Mouse (Mus musculus): Measurements from ENCODE around the gene Trim12c.
"Not testable (repeated sequence)": the region's sequence is repeated elsewhere in the genome, so short reads cannot be mapped to it uniquely, and the experiment has no call there.

Trim12c gene

DNA sequence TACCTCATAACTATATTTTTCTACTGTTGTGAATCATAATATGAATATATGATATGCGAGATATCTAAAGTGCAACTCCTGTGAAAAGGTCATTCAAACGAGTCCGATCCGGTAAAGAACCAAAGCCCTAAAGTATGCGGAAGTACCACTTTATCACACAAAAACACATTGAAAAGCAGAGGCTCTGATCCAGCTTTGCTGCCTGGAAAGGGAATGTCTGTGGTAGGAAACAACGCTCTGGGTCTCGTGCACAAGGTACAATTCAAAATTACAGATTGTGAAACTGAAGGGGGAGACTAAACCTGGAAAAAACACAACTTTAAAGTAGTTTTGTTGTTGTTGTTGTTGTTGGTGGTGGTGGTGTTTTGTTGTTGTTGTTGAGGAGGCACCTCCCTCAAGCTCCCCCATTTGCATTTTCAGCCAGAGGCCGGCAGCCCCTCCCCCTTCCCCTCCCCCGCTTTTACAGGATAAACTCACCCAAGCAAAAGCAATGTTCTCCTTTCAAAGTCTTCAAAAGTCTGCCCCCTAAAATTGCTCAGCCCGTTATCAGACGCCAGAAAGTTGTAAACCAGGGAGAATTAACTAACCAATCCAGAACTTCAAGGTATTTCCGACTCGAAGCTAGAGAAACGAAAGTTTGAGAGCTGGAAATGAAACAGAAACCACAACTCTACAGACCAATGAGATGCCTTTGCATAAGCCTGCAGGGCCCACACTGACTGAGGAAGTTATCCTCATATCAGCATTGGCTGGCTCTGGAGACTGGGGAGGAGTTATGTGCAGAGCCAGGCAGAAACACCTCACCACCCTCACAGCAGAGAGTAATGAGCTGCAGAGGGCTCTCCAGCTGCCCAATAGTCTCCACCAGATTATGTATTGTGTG is at the start of gene Trim12c:
Gene Trim12c, minus strand, starts transcription at position 646 of the 883 bp plus-strand sequence.
- Histone ChIP-seq H3K27me3 (ENCODE audit: control insufficient read depth, insufficient read depth, low read length, poor library complexity, severe bottlenecking) (no peaks in the 10 kb centered on the region), H3K36me3 (ENCODE audit: control insufficient read depth, insufficient read depth, low read length, poor library complexity, severe bottlenecking) (0 out of 2 replicates have a peak, but pooled peaks cover 1% of the 10 kb centered on the region)
- peak; percentile 89 for DNase-seq (ENCODE audit: low read depth, low spot score)

DNA sequence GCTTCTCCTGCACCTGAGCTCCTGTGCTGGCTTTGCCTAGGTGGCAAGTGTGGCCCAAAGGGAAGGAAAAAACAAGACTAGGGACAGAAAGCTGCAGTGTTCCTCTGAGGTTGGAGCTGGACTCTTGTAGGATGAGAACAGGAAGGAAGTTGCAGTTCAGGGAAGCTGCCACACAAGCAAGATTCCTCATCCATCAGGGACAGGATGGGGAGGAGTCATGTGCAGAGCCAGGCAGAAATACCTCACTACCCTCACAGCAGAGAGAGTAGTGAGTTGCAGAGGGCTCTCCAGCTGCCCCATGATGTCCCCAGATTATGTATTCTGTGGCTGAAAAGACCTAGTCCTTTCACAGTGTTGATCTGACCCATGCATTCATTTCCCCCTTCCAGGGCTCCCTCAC is 48.0 kb upstream of the Trim12c start:
- H3K36me3 ChIP-seq (ENCODE audit: control insufficient read depth, insufficient read depth, low read length, poor library complexity, severe bottlenecking) = no peaks in the 10 kb centered on the region
- DNase-seq (ENCODE audit: low read depth, low spot score) = no peak
- H3K27me3 ChIP-seq (ENCODE audit: control insufficient read depth, insufficient read depth, low read length, poor library complexity, severe bottlenecking) = no peaks in the 10 kb centered on the region

DNA sequence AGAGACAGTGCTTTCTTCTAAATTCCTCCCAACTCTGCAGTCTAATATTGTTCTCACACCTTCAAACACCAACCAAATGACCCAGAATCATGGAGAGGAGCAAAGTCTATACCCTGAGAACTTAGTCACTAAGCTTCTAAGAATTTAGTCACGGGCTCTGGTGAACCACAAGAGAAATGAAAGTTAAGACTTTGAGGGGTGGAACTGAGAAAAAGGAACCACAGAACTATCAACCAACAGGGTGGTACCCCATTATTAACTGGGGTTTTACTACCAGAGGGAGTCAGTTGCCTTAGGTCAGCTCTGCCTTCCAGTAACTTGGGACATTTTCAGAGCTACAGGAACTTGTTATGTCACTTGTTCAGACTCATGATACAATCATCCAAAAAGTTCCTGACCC is 47.5 kb upstream of the Trim12c start, which contains the start of gene Trim30c:
Gene Trim30c, minus strand, starts transcription at position 140 of the 400 bp plus-strand sequence.
- H3K36me3 ChIP-seq (ENCODE audit: control insufficient read depth, insufficient read depth, low read length, poor library complexity, severe bottlenecking) = no peaks in the 10 kb centered on the region
- peak; percentile 40 for DNase-seq (ENCODE audit: low read depth, low spot score)

DNA sequence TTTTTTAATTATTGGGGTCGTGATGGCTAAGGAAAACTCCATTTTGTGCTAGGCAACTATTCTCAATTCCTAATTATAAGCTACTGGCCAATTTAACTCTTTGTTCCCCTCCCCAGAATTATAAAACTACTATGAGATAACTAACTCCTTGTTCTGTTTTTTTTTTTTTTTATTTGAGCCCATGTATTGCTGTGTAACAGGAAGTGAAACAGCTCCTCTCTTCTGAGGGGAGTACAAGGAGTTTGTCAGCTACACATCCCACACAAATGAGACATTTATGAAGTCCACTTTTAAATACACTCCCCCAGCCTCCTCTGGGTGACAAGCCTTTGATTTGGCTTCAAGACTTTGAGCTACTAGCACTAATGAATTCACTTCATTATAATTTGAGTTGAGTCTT is 45.3 kb upstream of the Trim12c start:
- Histone ChIP-seq H3K27me3 (ENCODE audit: control insufficient read depth, insufficient read depth, low read length, poor library complexity, severe bottlenecking) (no peaks in the 10 kb centered on the region), H3K36me3 (ENCODE audit: control insufficient read depth, insufficient read depth, low read length, poor library complexity, severe bottlenecking) (no peaks in the 10 kb centered on the region)
- peak; percentile 51 for DNase-seq (ENCODE audit: low read depth, low spot score)

More for the DNA sequence above, 47.5 kb upstream of the Trim12c start, which contains the start of gene Trim30c:
- no peaks in the 10 kb centered on the region for H3K27me3 ChIP-seq (ENCODE audit: control insufficient read depth, insufficient read depth, low read length, poor library complexity, severe bottlenecking)

DNA sequence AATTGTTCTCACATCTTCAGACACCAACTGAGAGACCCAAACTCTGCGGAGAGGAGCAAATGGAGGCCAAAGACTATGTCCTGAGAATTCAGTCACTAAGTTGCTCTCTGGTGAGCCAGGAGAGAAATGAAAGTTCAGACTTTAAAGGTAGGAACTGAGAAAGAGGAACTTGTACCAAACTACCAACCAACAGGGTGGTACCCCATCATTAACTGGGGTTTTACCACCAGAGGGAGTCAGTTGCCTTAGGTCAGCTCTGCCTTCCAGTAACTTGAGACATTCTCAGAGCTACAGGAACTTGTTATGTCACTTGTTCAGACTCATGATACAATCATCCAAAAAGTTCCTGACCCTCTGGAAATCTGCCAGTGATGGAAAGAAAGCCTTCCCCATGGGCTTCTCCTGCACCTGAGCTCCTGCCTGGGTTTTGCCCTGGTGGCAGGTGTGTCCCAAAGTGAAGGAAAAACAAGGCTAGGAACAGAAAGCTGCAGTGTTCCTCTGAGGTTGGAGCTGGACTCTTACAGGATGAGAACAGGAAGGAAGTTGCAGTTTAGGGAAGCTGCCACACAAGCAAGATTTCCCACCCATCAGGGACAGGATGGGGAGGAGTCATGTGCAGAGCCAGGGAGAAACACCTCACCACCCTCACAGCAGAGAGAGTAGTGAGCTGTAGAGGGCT is 16.7 kb upstream of the Trim12c start, which contains the start of gene Trim30b:
Gene Trim30b, minus strand, starts transcription at position 149 of the 679 bp plus-strand sequence.
- Histone ChIP-seq H3K27me3 (ENCODE audit: control insufficient read depth, insufficient read depth, low read length, poor library complexity, severe bottlenecking) (no peaks in the 10 kb centered on the region), H3K36me3 (ENCODE audit: control insufficient read depth, insufficient read depth, low read length, poor library complexity, severe bottlenecking) (peaks cover 3% of the 10 kb centered on the region; the same call in 1 of the 2 replicates)
- peak; percentile 89 for DNase-seq (ENCODE audit: low read depth, low spot score)

DNA sequence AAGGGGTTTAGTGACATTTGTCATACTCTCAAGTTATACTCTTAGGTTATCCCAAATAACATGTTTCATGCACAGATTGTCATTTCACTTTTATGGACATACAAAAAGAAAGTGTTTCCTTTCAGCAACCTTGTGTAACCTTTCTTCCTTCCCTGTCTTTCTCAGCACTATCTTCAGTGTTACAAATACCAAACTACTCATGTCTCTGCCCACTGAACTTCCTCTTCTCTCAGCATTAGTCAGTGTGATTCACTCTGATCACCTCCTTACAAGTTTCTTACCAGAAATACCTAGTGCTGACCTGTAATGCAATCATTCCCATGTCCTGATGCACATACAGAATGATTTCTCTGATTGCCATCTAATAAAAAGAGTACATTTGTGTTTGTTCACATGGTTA is 13.2 kb upstream of the Trim12c start:
- H3K27me3 ChIP-seq (ENCODE audit: control insufficient read depth, insufficient read depth, low read length, poor library complexity, severe bottlenecking) = no peaks in the 10 kb centered on the region
- DNase-seq (ENCODE audit: low read depth, low spot score) = peak; percentile 6
- H3K36me3 ChIP-seq (ENCODE audit: control insufficient read depth, insufficient read depth, low read length, poor library complexity, severe bottlenecking) = peaks cover 8% of the 10 kb centered on the region; the same call in 1 of the 2 replicates

DNA sequence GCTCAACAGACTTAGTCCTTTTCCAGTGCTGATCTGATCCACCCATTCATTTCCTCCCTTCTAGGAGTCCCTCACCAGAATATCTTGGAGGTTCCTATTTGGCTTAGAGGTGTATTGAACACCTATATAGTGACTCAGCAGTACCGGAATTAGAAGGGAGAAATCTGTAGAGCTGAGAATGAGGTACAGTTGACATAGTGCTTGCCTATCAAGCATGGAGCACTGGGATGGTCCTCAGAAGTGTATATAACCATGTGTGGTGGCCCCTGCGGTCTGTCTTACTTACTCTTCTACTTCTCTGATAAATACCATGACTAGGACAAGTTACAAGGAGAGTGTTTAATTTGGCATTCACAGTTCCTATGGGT is 422 bp upstream of the Trim12c start:
- H3K36me3 ChIP-seq (ENCODE audit: control insufficient read depth, insufficient read depth, low read length, poor library complexity, severe bottlenecking) = 0 out of 2 replicates have a peak, but pooled peaks cover 1% of the 10 kb centered on the region
- DNase-seq (ENCODE audit: low read depth, low spot score) = peak; percentile 22
- no peaks in the 10 kb centered on the region for H3K27me3 ChIP-seq (ENCODE audit: control insufficient read depth, insufficient read depth, low read length, poor library complexity, severe bottlenecking)

DNA sequence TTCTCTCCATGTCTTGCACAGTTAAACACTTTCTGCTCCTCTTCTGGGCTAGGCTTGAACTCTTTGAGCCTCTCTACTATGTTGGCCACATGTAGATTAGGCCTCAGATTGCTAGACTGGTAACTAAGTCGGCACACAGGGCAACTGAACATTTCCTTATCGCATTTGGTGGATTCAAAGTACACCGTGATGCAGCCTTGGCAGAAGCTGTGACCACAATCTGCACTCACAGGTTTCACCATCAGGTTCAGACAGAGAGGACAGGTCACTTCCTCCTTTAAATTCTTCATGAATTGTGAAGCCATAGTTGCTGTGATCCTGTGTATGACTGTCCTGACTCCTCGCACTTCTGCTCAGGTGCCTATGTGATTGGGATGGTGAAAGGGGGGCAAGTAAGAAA is 5.1 kb downstream of the Trim12c start:
- H3K36me3 ChIP-seq (ENCODE audit: control insufficient read depth, insufficient read depth, low read length, poor library complexity, severe bottlenecking); H3K27me3 ChIP-seq (ENCODE audit: control insufficient read depth, insufficient read depth, low read length, poor library complexity, severe bottlenecking); DNase-seq (ENCODE audit: low read depth, low spot score): not testable (repeated sequence)

DNA sequence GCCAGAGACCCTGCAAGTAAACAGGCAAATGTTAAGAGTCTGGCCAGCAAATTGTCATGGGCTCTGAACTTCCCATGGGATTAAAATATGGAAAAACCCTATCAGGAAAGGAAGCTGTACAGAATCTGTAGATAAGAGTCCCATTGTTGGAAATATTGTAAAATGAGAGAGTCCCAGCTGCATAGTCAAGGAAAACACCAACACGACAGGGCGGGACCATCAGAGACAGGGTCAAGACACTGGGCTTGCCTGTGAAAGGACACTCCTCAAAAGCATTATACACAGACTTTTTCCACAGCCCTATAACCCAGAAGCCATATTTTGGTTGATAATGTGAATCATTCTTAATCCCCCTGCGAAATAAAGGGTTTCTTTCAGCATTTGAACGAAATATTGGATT is 12.4 kb downstream of the Trim12c start:
- H3K27me3 ChIP-seq (ENCODE audit: control insufficient read depth, insufficient read depth, low read length, poor library complexity, severe bottlenecking); DNase-seq (ENCODE audit: low read depth, low spot score); H3K36me3 ChIP-seq (ENCODE audit: control insufficient read depth, insufficient read depth, low read length, poor library complexity, severe bottlenecking): not testable (repeated sequence)

DNA sequence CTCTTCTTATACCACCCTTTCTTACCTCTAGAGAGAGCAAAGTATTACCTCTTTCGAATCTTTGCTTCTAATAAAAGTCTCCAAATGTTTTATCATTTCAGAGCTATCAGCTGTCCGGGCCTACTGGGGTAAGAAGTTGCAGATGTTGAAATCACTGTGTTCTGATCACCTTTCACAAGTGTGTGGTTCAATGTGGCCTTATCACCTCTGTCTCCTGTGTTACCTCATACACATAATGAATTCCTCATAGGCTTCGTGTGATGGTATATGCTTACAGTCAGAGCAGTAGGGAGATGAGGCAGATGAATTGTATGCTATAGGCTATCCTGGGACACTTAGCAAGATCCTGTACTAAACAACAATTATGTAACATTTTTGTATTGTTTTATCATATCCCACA is 17.6 kb downstream of the Trim12c start:
- not testable (repeated sequence) for H3K27me3 ChIP-seq (ENCODE audit: control insufficient read depth, insufficient read depth, low read length, poor library complexity, severe bottlenecking); DNase-seq (ENCODE audit: low read depth, low spot score)

DNA sequence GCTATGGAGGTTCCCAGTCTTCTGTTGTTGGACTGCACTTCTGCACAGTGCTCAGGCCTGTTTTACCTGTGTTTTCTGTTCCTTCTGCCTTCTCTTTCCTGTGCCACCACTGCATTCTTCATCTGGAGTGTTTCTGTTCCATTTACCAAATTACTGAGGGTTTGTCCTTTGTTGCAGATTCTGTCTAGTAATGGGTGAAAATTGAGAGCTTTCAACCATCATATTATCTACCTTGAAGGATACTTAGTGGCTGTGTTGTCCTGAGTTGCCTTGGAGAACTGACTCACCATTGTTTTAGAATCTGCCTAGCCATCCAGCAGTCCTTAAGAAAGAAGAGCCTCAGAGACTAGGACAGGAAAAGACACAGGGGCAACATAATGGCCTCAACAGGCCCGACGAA is 24.0 kb downstream of the Trim12c start, which contains the start of gene Trim34b:
Gene Trim34b, plus strand, starts transcription at position 301 of the 400 bp plus-strand sequence.
- not testable (repeated sequence) for H3K27me3 ChIP-seq (ENCODE audit: control insufficient read depth, insufficient read depth, low read length, poor library complexity, severe bottlenecking); H3K36me3 ChIP-seq (ENCODE audit: control insufficient read depth, insufficient read depth, low read length, poor library complexity, severe bottlenecking); DNase-seq (ENCODE audit: low read depth, low spot score)

More for the DNA sequence above, 17.6 kb downstream of the Trim12c start:
- H3K36me3 ChIP-seq (ENCODE audit: control insufficient read depth, insufficient read depth, low read length, poor library complexity, severe bottlenecking) = not testable (repeated sequence)

DNA sequence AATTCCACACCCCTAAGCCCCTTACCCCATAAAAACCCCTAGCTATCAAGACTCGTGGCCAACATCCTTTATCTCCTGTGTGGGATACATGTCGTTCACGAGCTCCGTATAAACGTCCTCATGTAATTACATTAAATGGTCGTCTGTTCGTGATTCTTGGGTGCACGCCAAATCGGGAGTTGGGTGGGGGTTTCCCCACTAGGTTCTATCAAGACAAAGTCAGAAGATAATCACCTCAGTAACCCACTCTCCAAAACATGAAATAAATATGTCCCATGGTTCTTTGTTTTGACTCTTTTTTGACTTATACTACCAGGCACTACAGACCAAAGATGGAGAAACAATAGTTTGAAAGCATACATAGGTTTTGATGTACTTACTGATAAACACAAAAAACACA is 31.1 kb downstream of the Trim12c start:
- H3K36me3 ChIP-seq (ENCODE audit: control insufficient read depth, insufficient read depth, low read length, poor library complexity, severe bottlenecking) = 0 out of 2 replicates have a peak, but pooled peaks cover 4% of the 10 kb centered on the region
- no peaks in the 10 kb centered on the region for H3K27me3 ChIP-seq (ENCODE audit: control insufficient read depth, insufficient read depth, low read length, poor library complexity, severe bottlenecking)
- no peak for DNase-seq (ENCODE audit: low read depth, low spot score)

DNA sequence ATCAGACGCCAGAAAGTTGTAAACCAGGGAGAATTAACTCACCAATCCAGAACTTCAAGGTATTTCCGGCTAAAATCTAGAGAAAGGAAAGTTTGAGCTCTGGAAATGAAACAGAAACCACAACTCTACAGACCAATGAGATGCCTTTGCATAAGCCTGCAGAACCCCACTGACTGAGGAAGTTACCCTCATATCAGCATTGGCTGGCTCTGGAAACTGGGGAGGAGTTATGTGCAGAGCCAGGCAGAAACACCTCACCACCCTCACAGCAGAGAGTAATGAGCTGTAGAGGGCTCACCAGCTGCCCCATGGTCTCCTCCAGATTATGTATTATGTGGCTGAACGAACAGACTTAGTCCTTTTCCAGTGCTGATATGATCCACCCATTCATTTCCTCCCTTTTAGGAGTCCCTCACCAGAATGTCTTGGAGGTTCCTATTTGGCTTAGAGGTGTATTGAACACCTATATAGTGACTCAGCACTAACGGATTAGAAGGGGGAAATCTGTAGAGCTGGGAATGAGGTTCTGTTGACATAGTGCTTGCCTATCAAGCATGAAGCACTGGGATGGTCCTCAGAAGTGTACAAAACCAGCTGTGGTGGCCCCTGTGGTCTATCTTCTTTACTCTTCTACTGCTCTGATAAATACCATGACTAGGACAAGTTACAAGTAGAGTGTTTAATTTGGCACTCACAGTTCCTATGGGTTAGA is 37.6 kb downstream of the Trim12c start, which contains the start of gene Trim12a:
Gene Trim12a, minus strand, starts transcription at position 98 of the 712 bp plus-strand sequence.
- DNase-seq (ENCODE audit: low read depth, low spot score); H3K36me3 ChIP-seq (ENCODE audit: control insufficient read depth, insufficient read depth, low read length, poor library complexity, severe bottlenecking); H3K27me3 ChIP-seq (ENCODE audit: control insufficient read depth, insufficient read depth, low read length, poor library complexity, severe bottlenecking): not testable (repeated sequence)

DNA sequence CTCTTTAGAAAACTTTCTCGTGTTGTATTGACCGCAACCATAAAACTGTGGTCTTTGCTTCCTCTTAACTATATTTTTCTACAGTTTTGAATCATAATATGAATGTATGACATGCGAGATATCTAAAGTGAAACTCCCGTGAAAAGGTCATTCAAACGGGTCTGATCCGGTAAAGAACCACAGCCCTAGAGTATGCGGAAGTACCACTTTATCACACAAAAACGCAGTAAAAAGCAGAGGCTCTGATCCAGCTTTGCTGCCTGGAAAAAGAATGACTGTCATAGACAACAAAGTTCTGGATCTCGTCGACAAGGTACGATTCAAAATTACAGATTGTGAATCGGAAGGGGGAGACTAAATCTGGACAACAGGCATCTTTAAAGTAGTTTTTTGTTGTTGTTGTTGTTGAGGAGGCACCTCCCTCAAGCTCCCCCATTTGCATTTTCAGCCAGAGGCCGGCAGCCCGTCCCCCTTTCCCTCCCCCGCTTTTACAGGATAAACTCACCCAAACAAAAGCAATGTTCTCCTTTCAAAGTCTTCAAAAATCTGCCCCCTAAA is 38.3 kb downstream of the Trim12c start:
- no peaks in the 10 kb centered on the region for H3K36me3 ChIP-seq (ENCODE audit: control insufficient read depth, insufficient read depth, low read length, poor library complexity, severe bottlenecking)
- DNase-seq (ENCODE audit: low read depth, low spot score) = peak; percentile 73
- no peaks in the 10 kb centered on the region for H3K27me3 ChIP-seq (ENCODE audit: control insufficient read depth, insufficient read depth, low read length, poor library complexity, severe bottlenecking)
